Mouse (Mus musculus): ENCODE data around the gene Spc24. TPM values are rescaled to one million over a fixed set of nuclear protein-coding genes. Genes with fewer than 3 reads are reported as not detected.

The Spc24 gene
- polyA plus RNA-seq, 1 experiment from 2014 or later, result 127 TPM

DNA sequence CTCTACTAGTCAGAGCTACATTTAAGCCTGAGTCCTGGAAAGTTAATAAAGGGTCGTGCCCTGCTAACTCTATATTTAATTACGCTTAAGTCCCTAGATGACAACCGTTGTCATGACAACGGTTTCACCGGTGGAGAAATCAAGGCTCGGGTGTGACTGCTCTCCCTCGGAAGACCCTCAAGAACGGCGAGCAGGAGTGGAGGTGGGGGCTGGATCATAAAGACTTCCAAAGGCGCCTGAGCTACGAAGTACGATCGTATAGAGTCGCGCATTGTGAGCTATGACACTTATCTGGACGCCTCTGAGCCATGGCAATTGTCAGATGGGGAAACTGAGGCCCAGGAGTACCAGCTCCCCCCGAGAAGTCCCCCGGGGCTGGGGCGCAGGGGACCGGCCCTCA, 385 bp downstream of the Spc24 start:
- under 1% methylated on average over 20 of the region's 20 CpGs for WGBS
- H3K9ac ChIP-seq (ENCODE audit: low read length), result peak overlapping the region; percentile 77
- H3K36me3 ChIP-seq (ENCODE audit: control insufficient read depth, insufficient read depth, low read length), result peaks cover 22% of the 10 kb centered on the region; the same call in 1 of the 2 replicates
- peak overlapping the region; percentile 51 for H3K4me2 ChIP-seq (ENCODE audit: low read length)
- ATAC-seq (replicated peaks; ENCODE audit: low FRiP score, low TSS enrichment, low read depth) (peak; percentile 33; the same call in 1 of the 2 replicates), DNase-seq (ENCODE audit: low spot score) (no peak)
- H3K27ac ChIP-seq (ENCODE audit: low read depth), result 0 out of 2 replicates have a peak overlapping the region, but pooled peaks have one; percentile 38
- peaks cover 15% of the 10 kb centered on the region; the same call in 1 of the 2 replicates for H3K4me1 ChIP-seq (replicated peaks; ENCODE audit: control insufficient read depth, insufficient read depth, low read length)
- H3K9me3 ChIP-seq (ENCODE audit: control insufficient read depth, low read length), result no peaks in the 10 kb centered on the region
- H3K27me3 ChIP-seq (replicated peaks; ENCODE audit: control insufficient read depth, insufficient read depth, low read length), result no peaks in the 10 kb centered on the region
- peak overlapping the region; percentile 81 for H3K4me3 ChIP-seq (ENCODE audit: low read depth, low read length)

- Histone ChIP-seq H3K4me2 (ENCODE audit: low read length) (peak overlapping the region; percentile 51), H3K27ac (ENCODE audit: low read depth) (no peak overlapping the region), H3K36me3 (ENCODE audit: control insufficient read depth, insufficient read depth, low read length) (peaks cover 25% of the 10 kb centered on the region; the same call in 1 of the 2 replicates), H3K4me3 (ENCODE audit: low read depth, low read length) (peak overlapping the region; percentile 81), H3K9me3 (ENCODE audit: control insufficient read depth, low read length) (no peaks in the 10 kb centered on the region), H3K9ac (ENCODE audit: low read length) (peak overlapping the region; percentile 77; the same call in 1 of the 2 replicates), H3K4me1 (replicated peaks; ENCODE audit: control insufficient read depth, insufficient read depth, low read length) (peaks cover 21% of the 10 kb centered on the region; the same call in 1 of the 2 replicates), H3K27me3 (replicated peaks; ENCODE audit: control insufficient read depth, insufficient read depth, low read length) (no peaks in the 10 kb centered on the region)
- ATAC-seq (replicated peaks; ENCODE audit: low FRiP score, low TSS enrichment, low read depth), result no peak
- WGBS, result 55% methylated on average over 14 of the region's 14 CpGs
- DNase-seq (ENCODE audit: low spot score), result no peak
Measured at GRCm38 (mm10) chr9:21758576-21759529, 1.2 kb downstream of the Spc24 start.

- DNase-seq (ENCODE audit: low spot score), result no peak
- H3K4me2 ChIP-seq (ENCODE audit: low read length), result no peak overlapping the region
- H3K4me1 ChIP-seq (replicated peaks; ENCODE audit: control insufficient read depth, insufficient read depth, low read length), result peaks cover 27% of the 10 kb centered on the region; the same call in 1 of the 2 replicates
- H3K36me3 ChIP-seq (ENCODE audit: control insufficient read depth, insufficient read depth, low read length), result peaks cover 29% of the 10 kb centered on the region; the same call in 1 of the 2 replicates
- WGBS, result 74% methylated on average over 13 of the region's 13 CpGs
- no peaks in the 10 kb centered on the region for H3K9me3 ChIP-seq (ENCODE audit: control insufficient read depth, low read length)
- no peaks in the 10 kb centered on the region for H3K27me3 ChIP-seq (replicated peaks; ENCODE audit: control insufficient read depth, insufficient read depth, low read length)
- no peak overlapping the region for H3K9ac ChIP-seq (ENCODE audit: low read length)
- no peak overlapping the region for H3K4me3 ChIP-seq (ENCODE audit: low read depth, low read length)
- H3K27ac ChIP-seq (ENCODE audit: low read depth), result no peak overlapping the region
- no peak for ATAC-seq (replicated peaks; ENCODE audit: low FRiP score, low TSS enrichment, low read depth)
Measured at GRCm38 (mm10) chr9:21754516-21755321, 5.4 kb downstream of the Spc24 start.

GRCm38 (mm10) chr9:21754003-21754402, 6.1 kb downstream of the Spc24 start:
- H3K36me3 ChIP-seq (ENCODE audit: control insufficient read depth, insufficient read depth, low read length), result peaks cover 36% of the 10 kb centered on the region
- ATAC-seq (replicated peaks; ENCODE audit: low FRiP score, low TSS enrichment, low read depth), result no peak
- peaks cover 23% of the 10 kb centered on the region; the same call in 1 of the 2 replicates for H3K4me1 ChIP-seq (replicated peaks; ENCODE audit: control insufficient read depth, insufficient read depth, low read length)
- no peak overlapping the region for H3K27ac ChIP-seq (ENCODE audit: low read depth)
- no peak overlapping the region for H3K4me3 ChIP-seq (ENCODE audit: low read depth, low read length)
- 61% methylated on average over 2 of the region's 2 CpGs for WGBS
- H3K9ac ChIP-seq (ENCODE audit: low read length), result no peak overlapping the region
- H3K27me3 ChIP-seq (replicated peaks; ENCODE audit: control insufficient read depth, insufficient read depth, low read length), result no peaks in the 10 kb centered on the region
- no peaks in the 10 kb centered on the region for H3K9me3 ChIP-seq (ENCODE audit: control insufficient read depth, low read length)
- DNase-seq (ENCODE audit: low spot score), result no peak
- no peak overlapping the region for H3K4me2 ChIP-seq (ENCODE audit: low read length)

DNA sequence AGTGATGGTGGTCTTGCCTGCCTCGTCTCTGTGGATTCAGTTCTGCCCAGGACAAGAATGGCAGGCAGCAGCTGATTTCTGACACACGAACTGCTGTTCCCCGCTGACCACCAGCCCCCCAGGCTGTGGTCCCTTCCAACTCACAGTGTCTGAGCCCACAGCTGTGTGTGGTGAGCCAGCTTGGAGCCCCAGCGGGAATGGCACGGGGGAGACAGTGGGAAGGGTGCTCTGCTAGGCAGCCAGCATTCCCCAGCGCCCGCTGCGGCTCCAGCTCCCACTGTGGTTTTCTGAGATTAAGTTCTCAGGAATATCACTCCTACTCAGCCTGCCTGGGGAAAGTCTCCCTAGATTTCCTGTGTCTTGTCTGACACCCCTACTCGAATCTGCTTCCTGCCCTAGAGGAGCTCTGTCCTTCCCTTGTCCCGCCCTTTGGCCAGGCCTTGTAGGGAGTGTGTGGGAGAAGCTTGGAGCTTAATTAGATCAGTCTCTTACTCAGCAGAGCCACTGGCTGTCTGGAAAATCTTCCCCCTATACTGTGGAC, 7.8 kb downstream of the Spc24 start:
- Histone ChIP-seq H3K27me3 (replicated peaks; ENCODE audit: control insufficient read depth, insufficient read depth, low read length) (no peaks in the 10 kb centered on the region), H3K4me3 (ENCODE audit: low read depth, low read length) (no peak overlapping the region), H3K4me1 (replicated peaks; ENCODE audit: control insufficient read depth, insufficient read depth, low read length) (peaks cover 16% of the 10 kb centered on the region; the same call in 1 of the 2 replicates), H3K4me2 (ENCODE audit: low read length) (no peak overlapping the region), H3K27ac (ENCODE audit: low read depth) (peak overlapping the region; percentile 79), H3K9me3 (ENCODE audit: control insufficient read depth, low read length) (no peaks in the 10 kb centered on the region), H3K36me3 (ENCODE audit: control insufficient read depth, insufficient read depth, low read length) (peaks cover 49% of the 10 kb centered on the region), H3K9ac (ENCODE audit: low read length) (0 out of 2 replicates have a peak overlapping the region, but pooled peaks have one; percentile 14)
- 43% methylated on average over 10 of the region's 10 CpGs for WGBS
- DNase-seq (ENCODE audit: low spot score), result peak; percentile 60
- ATAC-seq (replicated peaks; ENCODE audit: low FRiP score, low TSS enrichment, low read depth), result peak; percentile 45

GRCm38 (mm10) chr9:21751347-21751746, 8.8 kb downstream of the Spc24 start:
- DNase-seq (ENCODE audit: low spot score), result no peak
- Histone ChIP-seq H3K4me2 (ENCODE audit: low read length) (no peak overlapping the region), H3K36me3 (ENCODE audit: control insufficient read depth, insufficient read depth, low read length) (peaks cover 50% of the 10 kb centered on the region), H3K27ac (ENCODE audit: low read depth) (no peak overlapping the region), H3K4me3 (ENCODE audit: low read depth, low read length) (no peak overlapping the region), H3K9me3 (ENCODE audit: control insufficient read depth, low read length) (no peaks in the 10 kb centered on the region), H3K9ac (ENCODE audit: low read length) (no peak overlapping the region), H3K27me3 (replicated peaks; ENCODE audit: control insufficient read depth, insufficient read depth, low read length) (no peaks in the 10 kb centered on the region), H3K4me1 (replicated peaks; ENCODE audit: control insufficient read depth, insufficient read depth, low read length) (peaks cover 16% of the 10 kb centered on the region; the same call in 1 of the 2 replicates)
- 67% methylated on average over 6 of the region's 6 CpGs for WGBS
- no peak for ATAC-seq (replicated peaks; ENCODE audit: low FRiP score, low TSS enrichment, low read depth)

- WGBS, result 75% methylated on average over 3 of the region's 3 CpGs
- Histone ChIP-seq H3K9me3 (ENCODE audit: control insufficient read depth, low read length) (no peaks in the 10 kb centered on the region), H3K27ac (ENCODE audit: low read depth) (no peak overlapping the region), H3K4me2 (ENCODE audit: low read length) (no peak overlapping the region), H3K4me3 (ENCODE audit: low read depth, low read length) (no peak overlapping the region), H3K27me3 (replicated peaks; ENCODE audit: control insufficient read depth, insufficient read depth, low read length) (no peaks in the 10 kb centered on the region), H3K4me1 (replicated peaks; ENCODE audit: control insufficient read depth, insufficient read depth, low read length) (peaks cover 16% of the 10 kb centered on the region; the same call in 1 of the 2 replicates), H3K36me3 (ENCODE audit: control insufficient read depth, insufficient read depth, low read length) (peaks cover 53% of the 10 kb centered on the region), H3K9ac (ENCODE audit: low read length) (no peak overlapping the region)
- no peak for ATAC-seq (replicated peaks; ENCODE audit: low FRiP score, low TSS enrichment, low read depth)
- DNase-seq (ENCODE audit: low spot score), result no peak
Measured at GRCm38 (mm10) chr9:21750370-21750769, 9.7 kb downstream of the Spc24 start.

All from intestine, embryonic 14.5 days (tissue).